Mouse (Mus musculus) brain, embryonic 14.5 days (tissue): ENCODE measurements at regions not wholly inside any gene's neighbourhood (a gene's known extent, or its start where the extent isn't known, plus 50 kb on each side); places are given as distances from the start of the nearest gene placed in this dataset.

Experiments
- DNase-seq: peaks from one replicate; pipeline ENCODE4 v3.0.0-alpha.2; 2011; ENCODE audit warnings: low read depth
- CTCF ChIP-seq: fragments of 200-500 bp; IDR thresholded peaks from 2 replicates; pipeline ENCODE4 v1.5.1; 2012; ENCODE audit warnings: inconsistent platforms, mild to moderate bottlenecking, moderate library complexity, borderline replicate concordance; ENCODE audit not compliant: insufficient read depth, insufficient read length; ENCODE audit errors: extremely low read depth
- POLR2A ChIP-seq: fragments of 200-500 bp; IDR thresholded peaks from 2 replicates; pipeline ENCODE4 v1.6.1; 2012; ENCODE audit warnings: mild to moderate bottlenecking, inconsistent platforms, borderline replicate concordance; ENCODE audit not compliant: poor library complexity, insufficient read depth, insufficient read length, severe bottlenecking; ENCODE audit errors: extremely low read depth

DNA sequence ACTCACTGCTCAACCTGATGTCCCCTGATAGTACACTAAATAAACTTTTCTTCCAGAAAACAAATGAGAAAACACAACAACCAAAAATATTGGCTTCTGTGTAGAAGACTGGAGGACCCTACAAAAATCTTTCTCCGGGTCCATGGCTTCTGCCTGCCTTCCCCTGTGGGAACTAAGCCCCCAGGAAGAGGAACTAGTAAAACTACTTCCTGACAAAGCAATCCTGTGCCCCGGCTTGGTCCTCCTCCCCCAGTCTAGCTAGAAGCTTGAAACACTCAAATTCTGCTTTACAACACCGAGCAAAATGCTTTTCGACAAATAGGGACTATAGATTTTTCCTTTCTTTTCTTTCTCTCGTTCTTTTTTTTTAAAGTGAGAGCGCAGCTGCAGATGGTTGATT lies 51.3 kb upstream of the Mki67 start:
- no peak for DNase-seq
- TF ChIP-seq CTCF (no peak), POLR2A (no peak)

DNA sequence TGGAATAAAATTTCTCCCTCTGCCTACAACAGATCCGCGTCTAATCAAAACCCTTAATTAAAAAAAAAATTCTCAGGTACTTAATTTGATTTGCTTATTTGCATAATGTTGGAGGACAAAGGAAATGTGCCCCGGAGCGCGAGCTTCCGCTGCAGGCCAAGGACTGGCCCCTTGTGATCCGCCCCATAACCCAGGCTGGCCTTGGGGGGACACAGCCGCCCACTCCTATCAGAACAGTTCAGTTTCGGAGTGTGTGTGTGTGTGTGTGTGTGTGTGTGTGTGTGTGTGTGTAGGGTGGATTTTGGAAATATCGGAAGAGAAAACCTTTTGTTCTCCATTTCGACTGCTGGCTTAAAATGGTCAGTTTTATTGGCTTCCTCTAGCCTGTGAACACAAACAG lies 51.9 kb upstream of the Mki67 start:
- TF ChIP-seq POLR2A (no peak), CTCF (no peak)
- DNase-seq, result peak; percentile 32

- peak; percentile 92 for DNase-seq
- peak; percentile 93 for TF ChIP-seq CTCF
- TF ChIP-seq POLR2A, result no peak
These were observed 52.4 kb upstream of the Mki67 start for GRCm38 (mm10) chr7:135768592-135768991.

- peak; percentile 77 for DNase-seq
- no peak for TF ChIP-seq POLR2A
- TF ChIP-seq CTCF, result no peak
These were observed 53.0 kb upstream of the Mki67 start for GRCm38 (mm10) chr7:135769082-135769673.

GRCm38 (mm10) chr7:135770051-135770450 lies 53.9 kb upstream of the Mki67 start:
- TF ChIP-seq POLR2A (no peak), CTCF (no peak)
- DNase-seq, result peak; percentile 24

DNA sequence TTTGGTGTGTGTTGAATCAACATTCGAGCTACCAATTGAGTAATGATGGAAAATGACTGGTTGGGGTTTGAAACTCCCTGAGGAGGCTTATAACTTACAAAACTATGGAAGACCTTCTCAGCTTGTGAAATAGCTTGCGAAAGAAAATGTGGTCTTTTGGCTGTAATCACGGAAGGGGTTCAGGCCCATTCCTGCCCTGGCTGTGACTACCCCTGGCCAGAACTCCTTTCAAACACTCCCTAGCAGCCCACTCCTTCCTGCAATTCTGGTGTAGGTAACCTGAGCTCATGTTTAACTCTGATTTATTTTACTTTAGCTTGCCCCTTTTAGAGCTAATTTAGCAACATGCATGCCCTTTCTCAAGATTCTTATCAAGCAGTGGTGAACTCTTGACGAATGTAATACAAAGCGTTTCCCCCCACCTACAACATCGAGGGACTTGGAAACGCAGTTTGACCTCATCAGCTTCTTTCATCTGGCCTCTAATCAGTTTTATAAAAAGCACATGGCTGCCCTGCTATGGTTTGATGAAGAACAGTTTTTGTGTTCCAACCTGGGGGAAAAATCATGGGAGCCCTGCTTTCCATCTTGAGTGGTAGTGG lies 59.8 kb upstream of the Mki67 start:
- no peak for DNase-seq
- TF ChIP-seq CTCF (no peak), POLR2A (no peak)

DNA sequence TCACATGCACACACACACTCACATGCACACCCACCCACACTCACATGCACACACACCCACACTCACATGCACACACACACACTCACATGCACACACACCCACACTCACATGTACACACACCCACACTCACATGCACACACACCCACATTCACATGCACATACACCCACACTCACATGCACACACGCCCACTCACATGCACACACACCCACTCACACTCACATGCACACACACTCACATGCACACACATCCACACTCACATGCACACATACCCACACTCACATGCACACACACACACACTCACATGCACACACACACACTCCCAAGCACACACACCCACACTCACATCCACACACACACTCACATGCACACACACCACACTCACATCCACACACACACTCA lies 74.0 kb upstream of the Mki67 start:
- no peak for TF ChIP-seq CTCF
- no peak for TF ChIP-seq POLR2A
- no peak for DNase-seq

GRCm38 (mm10) chr7:135790978-135791377 lies 74.8 kb upstream of the Mki67 start:
- peak; percentile 83 for DNase-seq
- peak; percentile 98 for TF ChIP-seq CTCF
- TF ChIP-seq POLR2A, result no peak

- DNase-seq, result no peak
- TF ChIP-seq POLR2A (no peak), CTCF (no peak)
These were observed 76.0 kb upstream of the Mki67 start for GRCm38 (mm10) chr7:135791953-135792690.

GRCm38 (mm10) chr7:135792918-135793317 lies 76.8 kb upstream of the Mki67 start:
- DNase-seq, result no peak
- TF ChIP-seq CTCF, result peak; percentile 74
- TF ChIP-seq POLR2A, result no peak

DNA sequence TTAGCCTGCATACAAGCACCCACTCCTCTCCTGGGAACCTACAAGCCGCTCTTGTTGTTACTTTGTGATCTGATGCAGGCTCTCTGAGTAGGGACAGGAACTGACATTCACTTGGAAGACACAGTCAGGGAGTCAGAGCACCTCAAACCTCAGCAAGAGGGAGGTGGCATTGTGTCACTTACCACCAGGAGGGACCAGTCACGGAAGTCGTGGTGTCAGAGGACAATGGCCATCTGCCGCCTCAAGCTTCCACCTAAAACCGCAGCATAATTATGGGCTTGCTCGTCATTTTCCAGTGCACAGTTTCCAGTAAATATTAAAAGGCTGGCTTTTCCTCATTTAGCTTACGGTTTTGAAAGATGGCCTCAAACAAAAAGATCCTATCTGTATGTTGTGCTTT lies 78.1 kb upstream of the Mki67 start:
- TF ChIP-seq CTCF (no peak), POLR2A (no peak)
- peak; percentile 25 for DNase-seq
